Mouse (Mus musculus): Measurements from ENCODE around the gene Ercc8.

Gene Ercc8

DNA sequence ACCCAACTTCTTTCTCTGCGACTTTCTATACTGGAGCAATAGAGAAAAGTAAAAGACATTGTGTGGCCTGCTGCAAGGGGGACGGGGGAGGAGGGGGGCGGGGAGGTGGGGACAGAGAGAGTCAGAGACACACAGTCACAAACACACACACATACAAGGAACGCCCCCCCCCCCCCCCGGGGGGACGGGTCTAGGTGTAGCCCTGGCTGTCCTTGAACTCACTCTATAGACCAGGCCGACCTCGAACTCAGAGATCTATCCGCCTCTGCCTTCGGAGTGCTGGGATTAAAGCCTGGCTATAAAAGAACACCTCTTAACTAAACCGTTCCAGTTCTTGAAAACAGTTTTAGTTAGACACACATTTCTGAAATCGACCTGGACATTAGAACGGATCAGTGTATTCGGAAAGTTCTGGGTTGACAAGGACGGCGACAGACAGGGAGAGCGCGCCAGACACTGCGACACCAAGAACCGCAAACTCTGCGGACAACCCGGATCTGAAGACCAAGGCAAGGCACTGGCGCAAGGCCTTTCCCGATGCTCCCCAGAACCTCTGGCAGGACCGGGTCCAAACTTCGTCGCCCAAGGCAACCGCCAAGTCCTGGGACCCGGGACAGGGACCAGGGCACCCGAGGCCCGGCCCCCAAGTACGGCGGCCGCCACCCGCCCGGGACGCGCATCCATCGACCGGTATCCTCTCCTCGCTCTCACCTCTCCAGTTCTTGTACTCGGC is 633 bp upstream of the Ercc8 start:
- no peak for DNase-seq

- no peak for DNase-seq
Observed at GRCm38 (mm10) chr13:108159241-108159575, 677 bp downstream of the Ercc8 start.

- DNase-seq, result no peak
Observed at GRCm38 (mm10) chr13:108159963-108160362, 1.4 kb downstream of the Ercc8 start.

DNA sequence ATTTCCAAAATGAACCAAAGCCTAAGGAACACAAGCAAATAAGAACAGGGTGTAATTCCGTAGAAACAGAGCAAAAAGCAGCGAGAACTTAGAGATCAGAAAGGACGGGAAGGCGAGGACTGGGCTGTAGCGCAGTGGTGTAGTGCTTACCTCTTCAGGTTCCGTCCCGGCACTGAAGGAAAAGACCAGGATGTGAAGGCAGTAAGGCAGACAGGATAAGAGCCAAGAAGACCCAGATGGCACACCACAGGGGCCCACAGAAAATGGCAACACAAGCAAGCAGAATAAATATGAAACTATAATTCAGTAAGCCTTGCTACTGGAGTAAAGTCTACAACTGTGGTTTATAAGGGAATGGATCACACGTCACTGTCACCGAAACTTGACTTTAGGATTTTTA is 5.4 kb downstream of the Ercc8 start:
- no peak for DNase-seq

DNA sequence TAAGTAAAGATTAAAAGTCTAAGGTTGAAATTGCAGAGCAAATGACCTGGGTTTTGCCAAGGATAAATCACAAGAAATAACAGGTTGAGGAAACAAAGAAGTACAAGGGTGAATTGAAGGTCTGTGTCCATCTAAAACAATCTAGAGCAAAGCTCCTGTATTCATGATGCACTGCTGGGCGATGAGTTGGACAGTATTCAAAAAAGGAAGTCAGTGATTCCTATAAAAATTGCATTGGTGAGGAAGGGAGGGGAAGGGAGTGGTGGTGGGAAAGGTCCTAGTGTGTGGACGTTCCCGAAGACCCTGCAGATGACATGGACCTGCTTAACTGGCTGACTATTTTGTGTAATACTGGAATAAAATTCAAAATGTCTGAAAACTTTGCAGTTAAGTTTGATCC is 6.1 kb downstream of the Ercc8 start:
- DNase-seq, result no peak

DNA sequence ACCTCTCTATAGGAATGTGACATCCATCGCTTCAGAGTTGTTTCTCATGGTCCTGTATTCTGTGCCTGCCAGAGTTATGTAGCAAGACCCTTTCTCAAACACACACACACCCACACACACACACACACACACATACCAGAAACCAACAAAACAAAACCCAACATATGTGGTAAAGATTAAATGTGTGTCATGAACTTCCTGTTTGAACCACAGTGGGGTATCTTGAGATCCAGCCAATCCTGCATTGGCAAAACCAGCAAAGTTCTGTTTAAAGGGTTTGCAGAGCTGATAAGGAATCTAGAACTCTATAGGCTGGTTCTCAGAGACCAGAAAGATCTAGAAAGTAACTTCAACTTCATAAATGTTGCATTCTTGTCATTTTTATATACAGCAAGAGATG is 11.5 kb downstream of the Ercc8 start:
- no peak for DNase-seq

DNA sequence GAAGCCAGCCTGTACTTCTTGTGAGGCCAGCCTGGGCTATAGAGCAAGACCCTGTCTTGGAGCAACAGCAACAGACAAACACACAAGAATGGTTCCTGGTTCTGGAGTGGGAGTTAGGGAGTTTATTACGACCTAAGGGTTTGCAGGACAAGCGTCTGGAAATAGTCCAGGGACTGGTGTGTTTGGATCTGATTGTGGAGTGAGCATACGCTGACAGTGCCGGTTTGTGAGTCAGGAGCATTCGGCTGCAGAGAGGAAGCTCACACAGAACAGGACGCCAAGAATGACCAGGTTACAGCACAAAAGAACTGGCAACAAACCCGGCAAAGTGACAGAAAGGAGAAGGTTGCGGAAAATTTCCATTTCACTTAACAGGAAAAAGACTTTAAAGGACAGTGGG is 12.0 kb downstream of the Ercc8 start:
- no peak for DNase-seq

GRCm38 (mm10) chr13:108179618-108180017 is 21.1 kb downstream of the Ercc8 start:
- no peak for DNase-seq

DNA sequence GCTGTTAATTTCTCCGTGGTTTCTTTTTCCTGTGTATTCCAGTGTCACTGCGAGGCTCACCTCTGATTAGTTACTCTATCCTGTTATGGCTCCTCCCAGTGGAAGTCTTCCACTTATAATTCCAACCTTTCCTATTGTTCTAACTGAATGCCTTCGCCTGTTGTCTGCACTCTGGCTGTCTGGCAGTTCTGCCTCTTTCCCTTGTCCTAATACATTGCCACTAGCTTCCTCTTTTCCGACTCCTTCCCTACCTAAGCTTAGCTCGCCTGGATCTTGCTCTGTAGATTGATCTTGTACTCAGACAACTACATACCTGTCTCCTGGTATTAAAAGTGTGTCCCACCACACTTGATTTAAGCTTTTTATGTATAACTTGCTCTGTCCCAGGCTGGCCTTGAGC is 22.3 kb downstream of the Ercc8 start:
- no peak for DNase-seq

GRCm38 (mm10) chr13:108184743-108185255 is 26.3 kb downstream of the Ercc8 start:
- no peak for DNase-seq

DNA sequence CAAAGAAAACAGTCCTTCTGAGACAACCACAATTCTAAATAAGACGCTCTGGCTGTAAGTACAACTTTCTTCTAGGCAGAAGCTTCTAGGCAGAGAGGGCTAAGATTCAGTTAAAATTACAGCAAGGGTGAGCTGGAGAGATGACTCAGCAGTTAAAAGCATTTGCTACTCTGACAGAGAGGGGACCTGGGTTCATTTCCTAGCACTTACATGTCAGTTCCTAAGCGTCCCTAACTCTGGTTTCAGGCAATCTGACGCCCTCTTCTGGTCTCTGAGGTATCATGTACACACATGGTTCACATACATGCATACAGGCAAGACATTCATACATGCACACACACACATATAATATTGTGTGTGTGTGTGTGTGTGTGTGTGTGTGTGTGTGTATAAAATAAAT is 27.0 kb downstream of the Ercc8 start:
- DNase-seq, result no peak

DNA sequence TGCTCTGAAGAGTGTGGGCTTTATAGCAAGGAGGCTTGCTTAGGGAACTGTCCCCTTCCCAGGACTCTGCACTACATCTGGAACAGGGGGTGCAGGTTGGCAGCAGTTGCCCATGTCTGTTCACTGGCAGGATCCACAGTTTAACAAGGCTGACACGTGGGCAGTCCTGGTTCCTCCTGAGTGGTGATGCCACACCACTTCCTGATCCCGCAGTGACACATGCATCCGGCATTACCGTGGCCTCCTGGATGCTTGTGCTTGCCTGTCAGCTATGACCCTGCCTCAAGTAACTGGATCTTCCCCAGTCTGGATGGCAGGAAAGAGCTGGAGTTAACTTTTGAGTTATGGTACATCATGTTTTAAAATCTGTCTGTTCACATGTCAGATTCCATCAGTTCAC is 29.5 kb downstream of the Ercc8 start:
- DNase-seq, result peak; percentile 14

- peak; percentile 81 for DNase-seq
Observed at GRCm38 (mm10) chr13:108191074-108191720, 32.7 kb downstream of the Ercc8 start.

- no peak for DNase-seq
Observed at GRCm38 (mm10) chr13:108195474-108195873, 36.9 kb downstream of the Ercc8 start.

DNA sequence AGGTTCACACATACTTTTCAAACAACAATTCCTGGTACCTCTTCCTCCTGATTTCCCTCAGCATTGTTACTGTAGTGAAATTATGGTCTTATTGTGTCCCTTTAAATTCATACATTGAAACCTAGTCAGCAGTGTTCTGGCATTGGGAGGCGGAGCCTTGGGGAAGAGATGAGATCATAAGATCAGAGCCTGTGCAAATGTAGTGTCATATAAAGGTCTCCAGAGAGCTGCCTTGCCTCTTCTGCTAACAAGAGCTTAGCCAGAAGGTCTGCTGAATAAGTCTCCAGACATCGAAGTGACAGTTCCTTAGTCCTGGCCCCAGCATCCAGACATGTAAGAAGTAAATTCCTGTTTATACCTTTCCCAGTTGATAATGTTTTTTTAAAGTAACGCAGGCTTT is 46.3 kb downstream of the Ercc8 start:
- DNase-seq, result no peak

- DNase-seq, result no peak
Observed at GRCm38 (mm10) chr13:108207447-108207846, 48.9 kb downstream of the Ercc8 start.

- DNase-seq, result no peak
Observed at GRCm38 (mm10) chr13:108208090-108208489, 49.6 kb downstream of the Ercc8 start.

DNA sequence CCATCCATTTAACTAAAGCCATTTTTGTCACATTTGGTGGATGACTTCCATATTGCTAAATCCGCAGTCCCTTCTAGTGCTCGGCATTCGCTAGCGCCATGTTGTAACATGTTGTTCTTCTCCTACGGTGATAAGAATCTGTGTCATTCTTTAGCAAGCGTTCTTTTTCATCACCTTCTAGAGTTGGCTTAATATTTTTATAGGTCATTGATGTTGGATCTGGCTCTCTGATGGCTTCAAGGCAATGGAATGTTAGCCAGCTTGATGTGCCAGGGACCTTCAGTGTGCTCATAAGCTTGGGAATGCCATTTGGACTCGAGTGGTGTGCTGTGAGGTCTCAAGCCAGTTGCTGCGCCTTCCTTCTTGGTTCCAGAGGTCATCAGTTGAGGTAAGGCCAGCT is 52.4 kb downstream of the Ercc8 start:
- no peak for DNase-seq

DNA sequence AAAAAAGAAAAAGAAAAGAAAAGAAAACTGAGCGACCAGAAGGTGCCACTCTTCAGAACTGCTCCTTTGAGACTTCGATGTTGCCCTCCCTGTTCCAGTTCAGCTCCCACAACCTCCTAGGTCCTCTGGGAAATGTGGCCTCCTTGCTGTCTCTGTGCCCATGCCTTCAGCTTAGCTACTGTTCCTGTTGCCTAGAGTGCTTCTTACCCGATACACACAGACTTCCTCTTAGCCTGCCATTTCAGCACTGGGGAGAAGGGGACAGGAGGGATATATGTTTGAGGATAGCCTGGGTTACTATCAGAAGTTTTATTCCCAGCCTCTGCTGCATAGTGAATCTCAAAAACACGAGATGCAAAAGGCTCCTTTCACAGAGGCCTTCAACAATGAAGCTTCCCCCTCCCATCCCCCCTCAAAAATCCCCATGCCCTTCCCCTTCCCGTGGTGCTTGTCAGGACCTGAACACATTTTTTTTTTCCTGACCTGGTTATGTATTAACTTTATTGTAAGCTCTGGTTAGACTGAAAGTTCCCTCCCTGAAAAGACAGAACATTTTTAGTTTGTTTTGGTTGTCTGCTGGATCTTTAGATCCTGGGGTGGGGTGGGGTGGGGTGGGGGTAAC is 54.0 kb downstream of the Ercc8 start:
- peak; percentile 56 for DNase-seq

DNA sequence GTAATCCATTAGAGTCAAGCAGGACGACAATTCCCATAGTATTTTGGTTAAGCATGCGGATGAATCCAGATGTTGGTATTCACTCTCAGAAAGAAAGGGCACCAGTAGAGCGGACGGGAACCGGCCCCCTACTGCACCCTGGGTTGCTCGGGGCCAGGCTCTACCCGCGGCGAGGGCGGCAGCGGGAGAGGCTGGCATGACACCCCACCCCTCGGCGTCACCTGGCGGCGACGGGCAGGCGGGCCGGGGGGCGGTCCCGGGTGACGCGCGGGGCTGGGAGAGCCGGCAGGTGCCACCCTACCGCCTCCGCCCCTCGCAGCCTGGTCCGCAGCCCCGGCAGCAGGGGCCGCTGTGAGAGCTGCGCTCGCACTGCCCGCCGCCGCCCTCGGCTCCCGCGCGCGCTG is 55.6 kb downstream of the Ercc8 start, which contains the start of gene Elovl7:
Elovl7 (plus strand) TSS at position 324 of the 404 bp plus-strand sequence.
- peak; percentile 90 for DNase-seq

DNA sequence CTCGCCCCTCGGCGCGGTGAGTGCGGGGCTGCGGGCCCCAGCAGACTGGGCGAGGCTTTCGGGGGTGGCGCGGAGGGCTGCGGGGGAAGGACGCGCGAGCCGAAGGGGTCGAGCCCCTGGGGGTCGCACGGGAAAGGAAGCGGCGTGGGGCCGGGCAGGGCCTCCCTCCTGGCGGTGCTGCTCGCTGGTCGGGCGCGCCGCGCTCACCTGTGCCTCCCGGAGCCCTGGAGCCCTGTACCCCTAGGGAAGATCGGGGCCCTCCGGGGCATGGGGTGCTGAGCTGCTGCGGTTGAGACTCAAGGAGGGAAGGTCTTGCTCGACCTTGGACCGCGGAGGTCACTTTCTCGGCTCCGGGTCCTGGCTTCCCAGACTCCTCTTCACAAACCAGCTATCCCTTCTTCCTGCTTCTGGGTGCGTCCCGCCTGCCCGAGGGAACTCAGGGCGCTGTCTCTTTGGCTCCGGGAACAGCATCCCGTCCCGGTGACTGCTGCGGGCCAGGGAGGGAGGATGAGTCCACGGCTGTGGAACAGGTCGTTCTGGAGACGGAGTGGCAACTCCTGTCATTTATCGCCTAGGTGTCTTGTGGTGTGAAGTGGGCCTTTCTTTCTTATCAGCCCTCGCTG is 56.1 kb downstream of the Ercc8 start:
- peak; percentile 41 for DNase-seq

DNA sequence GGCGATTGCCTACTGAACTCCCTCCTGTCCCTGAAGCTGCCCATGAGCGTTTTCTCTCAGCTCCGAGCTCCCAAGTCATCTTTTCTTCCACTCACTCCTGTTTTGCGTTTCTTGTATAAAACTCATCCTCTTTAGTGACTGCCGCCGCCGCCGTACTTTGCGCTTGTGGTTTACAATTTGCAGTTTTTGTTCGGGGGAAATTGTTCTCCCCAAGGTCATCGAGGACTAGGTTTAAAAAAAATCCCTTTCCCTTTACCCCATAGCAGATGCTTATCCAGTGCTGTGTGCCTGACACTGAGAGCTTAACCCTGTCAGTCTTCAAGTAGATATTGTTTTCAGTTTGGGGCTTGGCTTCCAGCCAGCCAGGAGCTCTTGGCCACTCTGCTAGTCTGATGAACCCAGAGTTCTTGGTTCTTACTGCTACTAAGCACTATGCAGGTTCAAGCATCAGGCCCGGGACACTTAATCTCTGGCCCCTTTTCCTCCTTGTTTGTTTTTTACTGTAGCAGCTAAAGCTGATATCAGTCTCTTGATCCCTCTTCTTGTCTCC is 56.8 kb downstream of the Ercc8 start:
- DNase-seq, result peak; percentile 37

GRCm38 (mm10) chr13:108219773-108220172 is 61.2 kb downstream of the Ercc8 start:
- DNase-seq, result no peak
